ENCODE assay signal across 8 mouse cellular contexts in the genomic region with DNA sequence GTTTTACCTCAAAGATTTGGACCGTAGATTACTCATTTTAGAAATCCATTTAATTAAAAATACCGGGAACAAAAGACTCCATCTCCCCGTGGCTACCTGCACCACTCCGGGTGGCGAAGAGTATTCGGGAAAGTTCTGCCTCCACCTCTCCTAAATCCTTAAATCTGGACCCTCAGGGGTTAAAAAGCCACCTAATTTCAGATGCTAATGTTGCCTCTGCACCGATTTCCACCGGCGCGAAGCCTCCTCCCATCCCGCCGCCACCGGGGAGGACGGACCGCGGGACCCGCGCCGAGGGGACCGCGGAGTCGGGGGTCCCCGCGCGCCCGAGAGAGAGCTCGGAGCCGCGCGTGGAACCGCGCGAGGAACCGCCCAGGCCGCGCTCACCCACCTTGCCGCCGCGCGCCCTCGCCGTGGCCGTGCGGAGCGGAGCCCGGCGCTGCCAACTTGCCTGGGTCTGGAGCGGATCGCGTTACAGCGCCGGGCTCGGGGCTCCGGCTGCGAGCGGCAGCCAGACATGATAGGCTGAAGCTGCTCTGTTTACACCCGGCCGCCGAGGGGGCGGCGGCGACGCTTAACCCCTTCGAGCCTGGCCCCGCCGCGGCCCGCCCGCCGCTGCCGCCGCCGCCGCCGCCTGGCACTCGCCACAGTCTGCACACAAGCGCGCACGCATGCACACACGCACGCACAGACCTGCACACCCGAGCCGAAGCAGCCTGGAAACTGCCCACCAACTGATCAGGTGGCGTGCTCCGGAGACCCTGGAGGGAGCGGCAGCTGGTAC.
DNase-seq lines count a peak whose midpoint lies in the region; ATAC-seq lines count a peak whose summit lies in the region.

No protein-coding gene starts in this region.

- no peaks in the 10 kb centered on the region for H3K36me3 ChIP-seq in intestine, embryonic 14.5 days (ENCODE audit: control insufficient read depth, insufficient read depth, low read length)
- H3K36me3 ChIP-seq in midbrain, embryonic 14.5 days (ENCODE audit: control insufficient read depth, insufficient read depth, low read length), result no peaks in the 10 kb centered on the region
- no peaks in the 10 kb centered on the region for H3K36me3 ChIP-seq in stomach, embryonic 16.5 days (ENCODE audit: control insufficient read depth, insufficient read depth, low read length)

- peak overlapping the region; percentile 59 for H3K4me3 ChIP-seq in intestine, embryonic 14.5 days (ENCODE audit: low read depth, low read length)
- peak overlapping the region; percentile 80 for H3K4me3 ChIP-seq in midbrain, embryonic 14.5 days (replicated peaks; ENCODE audit: low read depth, low read length)
- peak overlapping the region; percentile 79 for H3K4me3 ChIP-seq in stomach, embryonic 16.5 days (replicated peaks; ENCODE audit: low read length)

- H3K27ac ChIP-seq in intestine, embryonic 14.5 days (ENCODE audit: low read depth), result peak overlapping the region; percentile 93
- peak overlapping the region; percentile 96 for H3K27ac ChIP-seq in midbrain, embryonic 14.5 days (replicated peaks; ENCODE audit: low read depth, low read length)
- H3K27ac ChIP-seq in stomach, embryonic 16.5 days (ENCODE audit: low read length), result peak overlapping the region; percentile 74

- H3K4me1 ChIP-seq in intestine, embryonic 14.5 days (replicated peaks; ENCODE audit: control insufficient read depth, insufficient read depth, low read length), result 0 out of 2 replicates have a peak, but pooled peaks cover 8% of the 10 kb centered on the region
- H3K4me1 ChIP-seq in midbrain, embryonic 14.5 days (ENCODE audit: control insufficient read depth, insufficient read depth, low read length), result peaks cover 2% of the 10 kb centered on the region; the same call in 1 of the 2 replicates
- H3K4me1 ChIP-seq in stomach, embryonic 16.5 days (ENCODE audit: control insufficient read depth, insufficient read depth, low read length), result no peaks in the 10 kb centered on the region

- no peaks in the 10 kb centered on the region for H3K9me3 ChIP-seq in intestine, embryonic 14.5 days (ENCODE audit: control insufficient read depth, low read length)
- no peaks in the 10 kb centered on the region for H3K9me3 ChIP-seq in midbrain, embryonic 14.5 days (ENCODE audit: control insufficient read depth, low read length)
- no peaks in the 10 kb centered on the region for H3K9me3 ChIP-seq in stomach, embryonic 16.5 days (replicated peaks; ENCODE audit: control insufficient read depth, low read length)

- H3K9ac ChIP-seq in intestine, embryonic 14.5 days (ENCODE audit: low read length), result peak overlapping the region; percentile 41
- H3K9ac ChIP-seq in midbrain, embryonic 14.5 days (replicated peaks; ENCODE audit: low read length), result peak overlapping the region; percentile 79
- H3K9ac ChIP-seq in stomach, embryonic 16.5 days (ENCODE audit: low read length), result peak overlapping the region; percentile 85

- no peaks in the 10 kb centered on the region for H3K27me3 ChIP-seq in intestine, embryonic 14.5 days (replicated peaks; ENCODE audit: control insufficient read depth, insufficient read depth, low read length)
- H3K27me3 ChIP-seq in midbrain, embryonic 14.5 days (ENCODE audit: control insufficient read depth, insufficient read depth, low read length), result no peaks in the 10 kb centered on the region
- no peaks in the 10 kb centered on the region for H3K27me3 ChIP-seq in stomach, embryonic 16.5 days (ENCODE audit: control insufficient read depth, insufficient read depth, low read length)

- intact Hi-C loops in left cerebral cortex, postnatal 14 days (cut with DNase I), result loop anchor here (5.0 kb wide), 1 partner anchor 287 kb away; the partner anchor contains the start of gene Tenm3

- peak; percentile 96 for ATAC-seq in intestine, embryonic 14.5 days (replicated peaks; ENCODE audit: low FRiP score, low TSS enrichment, low read depth)
- ATAC-seq in midbrain, embryonic 14.5 days (ENCODE audit: low FRiP score, low TSS enrichment), result peak; percentile 94
- ATAC-seq in stomach, embryonic 16.5 days (ENCODE audit: insufficient read depth, low FRiP score), result peak; percentile 96

- H3K4me2 ChIP-seq in intestine, embryonic 14.5 days (ENCODE audit: low read length), result peak overlapping the region; percentile 78
- peak overlapping the region; percentile 80 for H3K4me2 ChIP-seq in midbrain, embryonic 14.5 days (ENCODE audit: low read length)
- peak overlapping the region; percentile 85 for H3K4me2 ChIP-seq in stomach, embryonic 16.5 days (ENCODE audit: low read depth, low read length)

- peak; percentile 82 for DNase-seq in adrenal gland, postnatal 10 days
- DNase-seq in embryo, embryonic 10.5 days (ENCODE audit: low spot score), result peak; percentile 89
- DNase-seq in gastrocnemius, postnatal 25 days, result peak; percentile 79
- peak; percentile 89 for DNase-seq in intestine, embryonic 14.5 days (ENCODE audit: low spot score)
- peak; percentile 75 to 77 for DNase-seq in left cerebral cortex, postnatal 14 days (ENCODE audit: low spot score in 2 of 2)
- peak; percentile 93 for DNase-seq in midbrain, embryonic 14.5 days
- DNase-seq in spleen, postnatal 14 days (ENCODE audit: low spot score in 2 of 2), result no peak

- under 1% methylated on average over 84 of the region's 86 CpGs for WGBS in intestine, embryonic 14.5 days
- WGBS in midbrain, embryonic 14.5 days, result under 1% methylated on average over 85 of the region's 86 CpGs
- under 1% methylated on average over 86 of the region's 86 CpGs for WGBS in stomach, embryonic 16.5 days

Comparison
In these comparisons a context has a peak if more than half of its experiments do, and no peak if none do; other contexts are left out.
1. DNase-seq: peak in adrenal gland, postnatal 10 days (single experiment), embryo, embryonic 10.5 days (single experiment), gastrocnemius, postnatal 25 days (single experiment), intestine, embryonic 14.5 days (single experiment), left cerebral cortex, postnatal 14 days (2 of 2) and midbrain, embryonic 14.5 days (single experiment); none in spleen, postnatal 14 days (0 of 2).
2. Peak in every context shown above with its lines, with median percentiles within 50 percentile points of each other: ATAC-seq, H3K27ac ChIP-seq, H3K4me2 ChIP-seq, H3K4me3 ChIP-seq and H3K9ac ChIP-seq.